Mouse (Mus musculus) heart, postnatal 0 days (tissue): ENCODE measurements around the gene Ssc5d.

Experiments used
- CTCF ChIP-seq: IDR thresholded peaks from 2 replicates; pipeline ENCODE4 v1.5.1; 2016; ENCODE audit warnings: antibody characterized with exemption, control low read depth, low read depth
- EP300 ChIP-seq: IDR thresholded peaks from 2 replicates; pipeline ENCODE4 v1.6.1; 2016; ENCODE audit warnings: antibody characterized with exemption, low read depth

DNA sequence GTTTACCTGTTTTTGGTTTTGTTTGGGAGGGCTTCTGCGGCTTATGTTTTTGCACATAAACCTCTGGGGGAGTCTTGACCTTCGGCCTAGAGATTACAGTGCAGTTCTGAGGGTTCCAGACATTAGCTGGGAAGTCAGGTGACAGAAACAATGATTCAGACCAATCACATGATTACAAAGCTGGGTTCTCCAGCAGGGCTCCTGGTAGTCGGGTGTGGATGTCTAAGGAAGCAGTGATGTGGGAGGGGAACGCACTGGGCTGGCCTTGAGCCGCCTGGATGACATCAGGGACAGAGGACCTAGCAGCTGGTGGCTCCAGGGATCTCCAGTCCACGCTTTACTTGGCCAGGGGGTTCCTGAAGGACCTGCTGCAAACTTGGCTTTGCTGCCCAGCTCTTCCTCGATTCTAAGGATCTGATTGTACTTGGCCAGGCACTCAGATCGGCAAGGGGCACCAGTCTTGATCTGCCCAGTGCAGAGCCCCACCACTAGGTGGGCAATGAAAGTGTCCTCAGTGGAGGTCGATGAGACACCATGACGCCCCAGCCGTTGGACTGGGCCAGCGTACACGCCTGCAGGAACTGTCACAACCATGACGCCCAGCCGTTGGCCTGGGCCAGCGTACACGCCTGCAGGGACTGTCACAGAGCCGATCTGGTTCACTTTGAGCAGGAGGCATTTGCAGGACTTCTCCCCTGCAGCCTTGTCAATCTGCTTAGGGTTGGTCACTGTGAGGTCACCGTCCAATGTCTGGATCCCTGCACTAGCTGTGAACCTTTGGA, 25.2 kb downstream of the Ssc5d start:
- TF ChIP-seq CTCF: no peak
- no peak for TF ChIP-seq EP300
